Mouse (Mus musculus): ENCODE data around the gene Methig1.
A peak's percentile ranks its signal among the peaks of the same experiment; 100 is the strongest.

Methig1 gene

DNA sequence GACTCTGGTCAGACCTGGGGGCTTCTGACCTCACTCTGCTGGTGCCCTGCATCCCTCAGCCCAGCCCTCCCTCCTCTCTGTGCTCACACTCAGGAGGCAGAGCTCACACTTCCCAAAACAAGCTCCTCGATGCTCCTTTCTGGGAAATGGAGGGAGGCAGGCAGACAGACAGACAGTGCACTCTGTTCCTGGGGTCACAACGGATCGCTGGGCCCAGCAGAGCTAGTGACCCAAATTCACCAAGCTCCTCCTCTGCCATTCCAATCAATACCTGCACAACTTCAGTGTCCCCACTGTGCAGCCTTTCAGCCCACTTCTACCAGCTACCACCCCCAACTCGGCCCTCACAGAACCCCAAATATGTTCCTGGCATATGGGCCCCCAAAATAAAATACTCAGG is 48.9 kb downstream of the Methig1 start:
- DNase-seq, result no peak

DNA sequence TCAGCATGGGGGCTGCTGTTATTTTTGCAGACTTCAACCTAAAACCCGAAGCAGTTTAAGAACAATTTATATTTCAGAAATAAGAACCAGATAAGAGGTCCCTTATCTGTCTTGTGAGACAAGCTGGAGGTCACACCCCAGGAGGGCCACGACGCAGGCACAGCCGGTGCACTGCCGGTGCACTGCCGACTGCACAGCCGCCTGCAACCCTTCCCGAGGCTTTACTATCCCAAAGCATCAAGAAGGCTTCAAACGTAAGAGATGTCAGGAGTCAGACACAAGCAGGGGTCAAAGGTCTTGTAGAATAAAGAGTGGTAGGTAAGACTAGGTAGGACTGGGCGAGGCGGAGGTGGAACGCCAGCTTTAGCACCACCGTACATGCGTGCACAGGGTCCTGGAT is 49.4 kb downstream of the Methig1 start:
- no peak for DNase-seq

DNA sequence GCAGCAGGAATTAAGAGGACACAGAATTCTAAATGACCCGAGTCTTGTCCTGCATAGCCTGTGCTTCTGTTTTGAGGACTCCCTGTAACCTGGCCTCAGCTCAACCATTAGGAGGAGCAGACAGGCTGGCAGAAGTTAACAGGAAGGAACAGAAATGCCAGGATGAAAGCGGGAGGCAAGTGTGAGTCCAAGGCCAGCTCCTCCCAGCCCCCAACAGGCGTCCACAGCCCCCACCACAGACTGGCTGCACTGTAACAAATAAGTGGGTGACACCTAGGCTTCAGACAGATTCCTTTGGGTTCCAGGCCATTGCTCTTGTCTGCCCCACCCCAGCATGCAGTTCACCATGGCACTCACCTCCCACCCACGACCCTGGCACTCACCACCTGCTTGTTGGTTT is 49.8 kb downstream of the Methig1 start:
- no peak for DNase-seq

DNA sequence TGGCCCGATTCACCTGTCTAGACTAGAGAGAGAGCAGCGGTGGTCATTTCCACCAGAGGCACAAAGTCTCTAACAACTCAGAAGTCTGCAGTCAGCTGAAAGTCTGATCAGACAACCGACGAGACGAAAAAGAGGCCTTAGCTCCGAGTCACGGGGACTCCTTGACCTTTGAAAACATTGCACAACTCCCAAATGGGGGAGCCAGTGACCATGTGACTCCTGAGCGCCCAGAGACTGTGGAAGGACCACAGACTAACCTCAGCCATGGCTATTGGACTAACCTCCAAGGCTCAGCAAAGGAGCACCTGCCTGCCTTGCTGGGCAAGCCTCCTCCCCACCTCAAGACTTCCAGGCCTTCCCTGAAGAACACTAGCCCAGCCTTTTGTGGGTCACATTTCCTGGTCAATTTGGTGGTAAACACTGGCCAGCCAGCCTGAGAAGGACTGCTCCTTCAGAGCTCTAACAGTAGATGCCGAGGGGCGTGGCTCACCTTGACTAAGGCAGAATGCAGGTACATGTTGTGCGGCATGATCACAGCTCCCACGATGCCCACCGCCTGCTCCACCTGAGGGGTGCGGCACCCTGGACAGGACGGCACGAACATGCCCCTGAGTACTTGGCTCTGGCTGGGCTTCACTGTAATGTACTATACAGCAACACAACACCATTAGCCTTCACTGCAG is 50.5 kb downstream of the Methig1 start:
- no peak for DNase-seq

DNA sequence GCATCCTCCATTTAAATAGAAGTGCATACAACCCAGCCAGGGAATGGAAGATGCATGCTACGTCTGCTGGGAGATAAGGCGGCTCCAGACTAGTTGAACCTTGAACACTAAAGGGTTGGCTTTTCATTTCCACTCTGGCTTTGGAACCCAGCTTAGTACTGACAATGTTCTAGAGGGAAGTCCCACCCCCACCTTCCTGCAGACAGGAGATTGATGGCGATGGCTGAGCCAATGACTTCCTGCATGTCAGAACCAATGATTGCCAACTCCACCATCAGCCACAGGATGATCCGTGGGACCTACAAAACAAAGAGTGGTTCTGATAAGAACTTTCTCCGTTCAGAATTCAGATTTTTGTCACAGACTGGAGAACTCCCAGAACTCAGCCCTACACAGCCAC is 53.1 kb downstream of the Methig1 start:
- no peak for DNase-seq

DNA sequence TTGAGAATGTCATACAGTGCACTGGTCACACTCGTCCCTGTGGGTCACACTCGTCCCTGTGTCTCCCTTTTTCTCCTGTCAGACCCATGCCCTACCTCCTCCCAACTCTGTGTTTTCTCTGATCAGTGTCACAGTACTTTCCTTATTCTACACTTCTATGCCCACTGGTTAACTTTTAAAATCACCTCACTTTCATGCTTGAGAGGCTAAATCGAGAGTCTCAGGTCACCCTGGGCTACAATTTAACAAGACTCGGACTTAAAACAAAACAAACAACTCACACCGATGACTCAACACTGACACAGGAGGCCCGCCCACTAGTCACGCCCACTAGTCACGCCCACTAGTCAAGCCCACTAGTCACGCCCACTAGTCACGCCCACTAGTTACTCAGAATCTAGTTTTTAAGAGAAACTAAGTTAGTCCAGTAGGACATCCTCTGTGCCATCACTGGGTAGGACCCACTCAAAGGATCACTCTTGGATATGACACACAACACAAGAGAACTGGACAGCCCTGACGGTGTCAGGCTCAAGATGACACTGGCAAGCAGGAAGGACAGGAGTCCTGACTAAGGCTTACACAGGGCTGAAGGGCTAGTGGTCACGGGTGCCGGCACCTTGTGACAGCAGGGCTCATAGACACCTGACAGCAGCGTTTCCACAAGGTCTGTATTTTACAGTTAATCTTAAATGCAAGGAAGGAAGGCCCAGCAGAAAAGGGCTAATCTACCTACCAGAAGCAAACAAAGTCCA is 58.1 kb downstream of the Methig1 start:
- peak; percentile 35 to 46 for DNase-seq

DNA sequence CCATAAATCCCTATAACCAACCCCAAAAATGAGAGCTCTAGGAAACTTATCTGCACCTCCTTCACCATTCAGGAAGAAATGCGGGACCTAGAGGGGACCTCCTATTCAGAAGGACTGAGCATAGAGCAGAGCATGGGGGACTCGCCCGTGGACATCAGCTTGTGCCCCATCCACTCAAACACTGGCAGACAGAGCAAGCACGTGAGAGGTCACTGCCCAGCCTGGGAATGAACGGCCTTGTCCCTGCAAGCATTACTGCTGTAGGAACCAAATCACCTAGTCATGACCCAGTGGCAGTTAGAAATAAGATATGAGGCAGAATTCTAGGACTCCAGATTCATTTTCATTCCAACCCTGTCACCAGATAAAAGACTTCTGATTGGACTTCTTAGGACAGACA is 58.8 kb downstream of the Methig1 start:
- no peak for DNase-seq

DNA sequence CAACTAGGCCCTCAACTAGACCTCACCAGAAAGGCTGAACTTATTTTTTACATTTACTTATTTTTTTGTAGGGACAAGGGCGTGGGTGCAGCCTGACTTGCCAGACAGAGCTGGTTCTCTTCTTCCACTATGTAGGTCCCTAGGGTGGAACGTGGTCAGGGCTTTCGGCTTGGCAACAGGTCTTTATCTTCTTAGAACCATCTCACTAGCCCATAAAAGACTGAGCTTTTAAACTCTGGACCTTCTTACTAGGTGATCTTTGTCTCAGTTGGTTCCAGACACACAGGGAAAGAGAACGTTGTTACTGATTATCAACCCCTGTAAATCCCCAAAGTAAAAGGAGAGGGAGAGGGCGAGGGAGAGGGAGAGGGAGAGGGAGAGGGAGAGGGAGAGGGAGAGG is 60.4 kb downstream of the Methig1 start:
- DNase-seq, result no peak

DNA sequence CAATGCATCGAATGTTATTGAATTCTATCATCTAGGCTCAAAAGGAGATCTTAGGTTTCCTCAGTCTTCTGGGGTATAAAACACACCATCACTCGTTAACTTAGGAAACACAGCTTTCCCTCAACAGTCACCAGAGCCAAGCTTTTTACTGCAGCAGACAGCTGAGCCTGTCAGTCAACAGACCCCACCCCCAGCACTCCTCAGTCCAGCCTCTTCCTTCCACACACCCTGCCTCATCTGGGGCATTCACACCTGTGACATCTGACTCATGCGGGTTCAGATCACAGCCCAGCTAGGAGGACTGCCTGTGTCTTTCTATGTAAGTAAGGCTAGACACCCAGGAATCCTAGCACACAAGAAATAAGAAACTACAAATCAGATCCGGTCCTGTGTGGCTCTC is 61.1 kb downstream of the Methig1 start:
- DNase-seq, result no peak

DNA sequence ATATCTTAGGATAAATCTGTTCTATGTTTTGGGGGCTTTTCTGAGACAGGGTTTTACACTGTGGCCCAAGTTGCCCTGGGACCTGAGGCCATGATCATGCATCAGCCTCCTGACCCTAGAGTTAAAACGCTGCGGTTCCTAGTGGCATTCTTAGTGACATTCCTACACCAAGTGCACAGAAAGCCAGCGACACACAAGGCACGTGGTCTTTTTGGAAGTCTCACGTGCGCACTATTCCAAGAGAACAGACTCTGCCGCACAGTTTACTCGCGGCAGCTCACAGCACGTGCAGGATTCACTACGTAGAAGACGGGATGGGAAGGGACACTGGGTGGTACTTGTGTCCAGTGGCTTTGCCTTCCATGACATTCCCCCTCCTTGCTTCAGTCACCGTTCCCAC is 62.0 kb downstream of the Methig1 start:
- no peak for DNase-seq

DNA sequence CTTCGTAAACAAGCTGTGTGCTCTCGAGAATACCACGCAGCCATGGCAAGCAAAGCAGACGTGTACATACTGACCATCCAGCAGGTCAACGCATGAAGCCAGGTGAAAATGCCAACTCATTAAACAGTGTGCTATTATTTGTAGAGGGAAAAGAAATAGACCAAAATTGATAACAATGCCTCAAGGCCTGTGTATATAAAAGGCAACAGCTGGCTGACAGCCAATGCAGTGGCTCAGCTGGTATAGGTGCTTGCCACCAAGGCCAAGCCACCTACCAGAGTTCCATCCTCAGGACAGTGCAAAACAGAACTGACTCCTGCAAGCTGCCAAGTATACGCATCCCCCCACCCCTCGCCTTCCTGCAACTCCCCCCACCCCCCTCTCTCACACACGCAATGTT is 62.7 kb downstream of the Methig1 start:
- no peak for DNase-seq

DNA sequence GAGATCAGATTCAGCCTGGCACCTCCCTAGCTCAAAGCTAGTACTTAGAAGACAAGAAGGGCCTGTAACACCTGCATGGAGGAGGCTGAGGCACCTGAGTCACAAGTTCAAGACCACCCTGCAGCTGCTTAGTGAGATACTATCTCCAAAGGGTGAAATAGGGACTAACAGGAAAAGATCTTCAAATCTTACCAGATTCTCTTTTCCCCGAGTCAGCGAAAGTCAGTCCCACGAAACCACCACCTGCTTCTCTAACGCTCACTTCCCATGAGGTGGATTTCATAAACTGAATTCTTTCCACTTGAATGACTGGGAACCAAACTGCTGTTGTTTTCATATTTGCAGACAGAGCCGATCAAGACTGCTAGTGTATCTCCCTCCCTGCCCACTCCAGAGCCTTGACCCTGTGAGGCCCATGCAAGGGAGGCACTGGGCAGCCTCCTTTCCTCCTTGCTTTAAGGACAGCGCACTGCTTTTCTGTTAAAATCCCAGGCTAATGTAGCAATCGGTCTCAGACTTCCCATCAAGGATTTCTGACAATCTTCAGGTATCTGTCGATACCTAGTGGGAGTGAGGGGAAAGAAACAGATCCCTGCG is 65.0 kb downstream of the Methig1 start:
- DNase-seq, result no peak

DNA sequence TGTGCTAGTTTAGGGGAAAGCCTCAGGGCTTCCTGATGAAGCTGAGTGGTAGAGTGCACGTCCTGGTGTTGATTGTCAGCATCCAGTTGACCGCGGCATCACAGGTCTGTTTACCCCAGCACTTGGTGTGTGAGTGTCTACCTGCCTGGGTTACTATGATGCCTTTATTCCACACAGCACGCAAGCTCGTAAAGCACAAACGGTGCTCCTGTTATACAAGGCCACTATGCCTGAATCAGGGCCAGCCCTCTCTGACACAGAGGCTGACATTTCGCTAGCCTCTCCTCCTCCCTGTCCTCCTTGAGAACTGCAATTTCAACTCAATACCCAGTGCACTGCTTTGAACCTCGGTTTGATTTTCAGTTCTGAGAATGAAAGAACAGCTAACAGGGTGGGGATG is 66.4 kb downstream of the Methig1 start:
- DNase-seq, result no peak

DNA sequence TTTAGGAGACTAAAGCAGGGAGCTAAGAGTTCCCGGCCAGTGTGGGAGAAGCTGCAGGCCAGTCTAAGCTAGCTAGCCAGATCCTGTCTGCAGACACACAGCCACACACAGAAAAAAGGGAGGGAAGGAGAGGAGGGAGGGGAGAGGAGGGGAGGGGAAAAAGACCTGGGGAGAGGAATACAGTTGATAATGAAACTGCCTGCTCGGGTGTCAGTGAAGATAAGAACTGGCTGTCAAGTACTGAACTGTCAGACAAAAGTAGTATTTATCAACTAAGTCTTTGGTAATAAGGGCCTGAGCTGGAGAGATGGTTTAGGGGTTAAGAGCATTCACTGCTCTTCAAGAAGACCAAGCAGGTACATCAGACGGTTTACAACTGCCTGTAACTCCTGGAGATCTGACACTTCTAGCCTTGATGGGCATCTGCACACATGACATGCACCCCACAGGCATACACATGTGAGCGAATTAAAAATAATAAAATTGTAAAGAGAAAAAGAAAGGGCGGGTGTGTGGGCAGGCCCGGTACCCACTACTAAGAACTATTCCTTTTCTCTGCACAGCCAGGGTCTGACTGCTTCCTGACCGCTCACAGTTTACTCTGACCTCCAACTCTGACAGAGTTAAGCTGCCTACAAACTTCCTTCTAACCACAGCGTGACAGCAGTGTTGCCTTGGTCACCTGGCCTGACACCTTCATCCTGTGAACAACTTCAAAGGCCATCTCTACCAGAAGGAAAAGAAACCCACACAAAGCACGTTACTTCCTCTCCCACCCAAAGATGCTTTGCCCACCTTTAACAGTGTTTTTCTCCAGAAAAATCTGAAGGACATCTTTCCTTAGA is 67.2 kb downstream of the Methig1 start:
- no peak for DNase-seq

DNA sequence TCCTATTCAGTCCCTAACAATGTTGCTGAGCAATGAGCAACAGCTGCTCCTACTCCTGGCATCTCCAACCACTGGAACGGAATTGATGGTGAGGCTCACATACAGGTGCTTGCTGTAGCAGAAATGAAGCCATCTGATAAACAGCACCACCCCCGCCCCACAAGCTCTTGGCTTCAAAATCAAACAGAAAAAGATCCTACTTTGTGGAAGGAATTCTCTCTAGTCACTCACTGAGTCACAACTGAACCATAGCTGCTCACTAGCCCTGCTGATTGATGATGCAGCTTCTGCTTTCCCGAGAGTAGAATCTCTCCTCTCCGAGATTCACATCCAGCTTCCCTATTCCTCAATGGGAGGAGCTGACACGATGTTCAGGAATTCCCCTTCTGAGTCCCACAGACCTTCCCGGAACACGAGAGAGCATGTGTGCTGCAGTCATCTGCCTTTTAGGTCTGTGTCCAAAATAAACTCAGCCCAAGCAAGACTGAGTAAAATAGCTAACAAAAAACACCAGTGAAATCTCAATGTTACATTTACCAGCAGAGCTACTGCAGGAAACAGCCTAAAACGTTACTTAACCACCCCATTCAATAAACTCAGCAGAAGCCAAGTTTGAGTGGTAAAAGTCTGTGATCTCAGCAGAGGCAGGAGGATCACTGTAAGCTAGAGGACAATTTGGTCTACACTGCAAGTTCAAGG is 68.3 kb downstream of the Methig1 start:
- no peak for DNase-seq

DNA sequence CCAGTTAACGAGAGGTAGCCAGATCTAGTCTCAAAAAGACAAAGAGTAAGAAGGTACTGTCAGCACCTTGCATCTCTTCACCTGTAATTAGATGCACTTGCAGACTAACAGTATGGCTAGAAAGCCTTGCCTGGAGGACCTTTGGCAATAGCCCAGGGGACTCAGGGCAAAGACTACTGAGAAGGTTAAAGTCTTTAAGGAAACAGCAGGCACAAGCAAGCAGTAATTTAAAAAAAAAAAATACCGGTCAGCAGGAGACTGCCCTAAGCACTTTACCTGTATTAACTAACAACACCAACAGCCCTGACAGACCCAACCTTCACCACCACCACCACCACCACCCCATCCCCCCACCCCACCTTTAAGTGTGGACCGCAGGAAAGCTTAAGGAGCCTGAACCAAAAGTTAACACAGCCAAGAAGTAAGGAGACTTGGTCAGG is 68.8 kb downstream of the Methig1 start, which contains the start of gene Gm5475:
TSS of gene Gm5475 (plus strand) at position 390 of the 440 bp plus-strand sequence.
- peak in 1 of 2 experiments; percentile 3 for DNase-seq

DNA sequence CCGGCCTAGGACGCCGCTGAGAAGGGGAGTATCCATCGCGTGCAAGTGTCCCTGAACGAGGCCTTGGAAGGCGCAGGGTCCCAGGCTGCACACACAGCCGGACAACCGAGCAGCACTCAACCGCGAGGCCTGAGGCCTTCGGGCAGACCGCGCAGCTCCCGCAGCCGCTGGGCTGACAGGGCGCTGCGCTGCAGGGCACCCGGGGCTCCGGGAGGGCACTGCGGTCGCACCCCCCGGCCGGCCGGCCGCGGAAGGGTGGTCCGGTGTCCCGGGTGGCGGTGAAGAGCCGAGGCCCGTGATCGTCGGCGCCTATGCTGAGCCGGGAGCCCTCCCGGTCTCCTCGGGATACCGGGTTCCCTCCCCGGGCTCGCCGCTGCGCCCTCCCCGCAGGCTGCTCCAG is 69.5 kb downstream of the Methig1 start:
- no peak for DNase-seq

DNA sequence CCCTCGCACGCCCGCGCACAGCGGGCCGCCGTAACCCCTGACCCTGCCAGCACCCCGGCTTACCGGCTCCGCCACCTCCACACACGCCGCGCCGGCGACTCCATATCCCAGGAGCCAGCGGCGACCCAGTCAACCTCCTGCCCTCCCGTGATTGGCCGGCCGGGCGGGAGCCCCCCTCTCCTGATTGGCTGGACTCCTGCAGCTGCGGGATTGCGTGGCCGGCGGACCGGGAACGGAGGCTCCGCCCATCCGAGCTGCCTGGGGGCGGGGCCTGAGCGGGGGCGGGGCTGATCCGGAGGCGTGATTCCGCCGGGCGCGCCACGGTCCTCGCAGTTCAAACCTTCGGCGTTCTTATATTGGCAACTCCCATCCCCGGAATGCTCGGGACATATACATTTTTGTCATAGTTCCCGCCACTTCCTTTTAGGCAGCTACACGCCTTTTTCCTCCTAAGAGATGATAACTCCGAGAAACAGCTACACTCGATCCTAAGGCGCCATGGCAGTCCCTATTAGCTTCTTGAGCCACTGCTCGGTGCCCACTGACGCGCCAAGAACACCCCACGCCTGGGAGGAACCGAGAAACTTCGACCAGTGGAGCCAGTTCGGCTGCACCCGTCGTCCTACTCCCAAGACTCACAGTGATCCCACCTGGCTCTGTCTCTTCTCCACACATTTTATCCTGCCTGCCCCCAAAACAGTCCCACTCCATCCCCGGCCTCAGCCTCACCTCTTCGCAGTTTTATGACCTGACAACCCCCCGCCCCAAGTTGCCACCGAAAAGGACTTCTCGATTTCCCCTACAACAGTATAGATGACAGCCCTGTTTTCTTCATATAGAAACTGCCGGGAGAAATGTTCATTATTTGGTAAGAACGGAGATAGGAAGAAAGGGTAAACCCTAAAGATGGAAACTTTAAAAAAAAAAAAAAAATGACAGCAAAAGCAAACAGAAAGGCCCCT is 70.2 kb downstream of the Methig1 start:
- DNase-seq, result peak; percentile 89

DNA sequence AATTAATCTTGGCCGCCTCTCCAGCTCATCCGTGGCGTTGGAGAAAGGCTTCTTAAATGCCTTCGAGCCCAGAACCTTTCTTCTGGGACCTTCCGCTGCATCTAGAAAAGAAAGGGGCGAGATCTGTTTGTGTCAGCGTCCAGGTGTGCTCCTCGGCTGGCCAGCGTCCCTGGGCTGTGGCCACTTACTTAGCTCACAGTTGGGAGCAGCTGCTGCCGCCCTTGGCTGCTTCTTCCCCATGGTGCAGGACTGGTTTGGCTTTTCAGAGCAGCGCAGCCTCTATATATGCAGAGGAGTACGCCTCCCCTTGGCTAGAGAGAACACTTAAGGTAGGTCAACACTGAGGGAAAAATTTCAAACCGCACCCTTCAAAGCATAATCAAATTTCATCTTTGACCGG is 71.0 kb downstream of the Methig1 start:
- DNase-seq, result peak; percentile 13 to 18

DNA sequence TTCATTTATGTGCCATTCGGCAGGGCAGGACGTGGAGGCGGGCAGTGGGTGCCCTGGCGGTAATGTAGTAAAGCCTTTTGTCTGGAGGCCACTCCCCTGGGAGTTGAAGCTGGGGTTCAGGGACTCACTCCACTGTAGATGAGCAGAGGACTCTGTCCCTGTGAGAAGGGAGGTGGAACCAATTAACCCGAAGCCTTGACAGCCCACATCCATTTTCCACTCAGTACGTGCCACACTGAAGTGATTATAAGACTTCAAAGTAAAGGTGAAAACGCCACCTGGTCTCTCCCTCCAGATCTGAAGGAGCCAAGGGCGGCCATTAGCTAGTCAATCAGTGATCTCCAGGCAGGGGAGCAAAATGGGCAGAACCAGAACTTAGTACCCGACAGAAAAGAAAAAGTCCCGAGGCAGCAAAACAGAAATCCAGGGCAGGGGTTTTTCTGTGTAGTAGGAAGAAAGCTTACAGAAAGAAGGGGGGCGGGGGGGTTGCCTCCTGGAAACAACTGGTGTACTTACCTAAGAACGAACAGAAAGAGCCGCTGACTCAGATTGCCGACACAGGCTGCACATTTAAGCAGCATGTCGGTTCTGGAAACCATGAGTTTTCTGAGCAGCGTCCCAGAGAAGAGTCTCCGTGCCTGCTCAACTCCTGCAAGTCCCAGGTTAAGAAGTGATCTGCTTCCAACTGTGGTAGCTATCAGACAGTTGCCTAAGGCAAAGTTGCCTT is 71.6 kb downstream of the Methig1 start, which contains the start of gene Slc11a2:
TSS of gene Slc11a2 (minus strand) at position 677 of the 727 bp plus-strand sequence.
- peak; percentile 28 for DNase-seq

Measured in B cell, adult 2 months (primary cell).